ENCODE assay signal across 28 mouse cellular contexts in genomic region chr2:180521437-180522221, GRCm38 (mm10). TPM values are rescaled to one million over a fixed set of nuclear protein-coding genes. Genes with fewer than 3 reads are reported as not detected.
DNase-seq lines count a peak whose midpoint lies in the region; ATAC-seq and TF ChIP-seq lines count a peak whose summit lies in the region.
"Had no signal": no experiment of that assay in that cellular context is flagged by ENCODE, and none has a peak within 500 bp of the region (broad histone marks: within the 10 kb centered on the region; RNA-seq: fewer than 3 reads in every experiment).

No protein-coding gene starts in this region.

- no peaks in the 10 kb centered on the region for H3K79me2 ChIP-seq in CH12.LX (replicated peaks; ENCODE audit: control insufficient read depth, extremely low read depth, insufficient read depth, poor library complexity, severe bottlenecking)

- DNase-seq in 3T3-L1 (ENCODE audit: low read depth, low spot score) (peak; percentile 25), CH12.LX (ENCODE audit: extremely low read depth) (no peak)
- no peak for DNase-seq in layer of hippocampus, adult 9-10 months (ENCODE audit: low spot score)
- no peak for DNase-seq in B cell, adult 2 months
- no peak for DNase-seq in gastrocnemius, adult 8-10 months (ENCODE audit: low spot score in 2 of 2)
- DNase-seq: adrenal gland, adult 8-10 months; adrenal gland, postnatal 25 days; cerebellum, adult 18-20 months; cerebellum, adult 9-10 months; cerebellum, postnatal 14 days; gastrocnemius, postnatal 14 days; heart, adult 11 months; heart, postnatal 10 days; heart, postnatal 36 days; kidney, adult 11 months had no signal

- TF ChIP-seq CTCF in CH12.LX (conservative IDR thresholded peaks at IDR 0.05 in 1 of 2, IDR thresholded peaks at IDR 0.05 in 1 of 2; ENCODE audit: low read depth in 2 of 2, low read length in 2 of 2) = no peak

- H3K4me3 ChIP-seq in forebrain, embryonic 15.5 days = no peak overlapping the region
- H3K4me3 ChIP-seq in forebrain, embryonic 12.5 days (replicated peaks) = no peak overlapping the region
- no peak overlapping the region for H3K4me3 ChIP-seq in CH12.LX (replicated peaks in 1 of 3; ENCODE audit: low read depth in 2 of 3, low read length in 2 of 3, poor library complexity in 1 of 3)
- no peak overlapping the region for H3K4me3 ChIP-seq in forebrain, embryonic 16.5 days (replicated peaks; ENCODE audit: low read length)
- H3K4me3 ChIP-seq: heart, embryonic 12.5 days; heart, embryonic 15.5 days; hindbrain, embryonic 10.5 days; hindbrain, embryonic 13.5 days; intestine, embryonic 15.5 days had no signal

- ATAC-seq in forebrain, embryonic 15.5 days (replicated peaks) = peak; percentile 61; the same call in 1 of the 2 replicates
- no peak for ATAC-seq in forebrain, embryonic 12.5 days (ENCODE audit: low FRiP score)
- ATAC-seq in forebrain, embryonic 16.5 days = peak; percentile 65
- ATAC-seq: activated CD4-positive, CD25-positive, alpha-beta regulatory T cell, adult 4 months; hindbrain, embryonic 16.5 days; intestine, embryonic 15.5 days had no signal

- H3K9me3 ChIP-seq in forebrain, embryonic 15.5 days = no peaks in the 10 kb centered on the region
- no peaks in the 10 kb centered on the region for H3K9me3 ChIP-seq in forebrain, embryonic 12.5 days
- no peaks in the 10 kb centered on the region for H3K9me3 ChIP-seq in CH12.LX (replicated peaks; ENCODE audit: low read length)
- no peaks in the 10 kb centered on the region for H3K9me3 ChIP-seq in forebrain, embryonic 16.5 days (ENCODE audit: control insufficient read depth, low read length)
- H3K9me3 ChIP-seq: heart, embryonic 12.5 days; heart, embryonic 15.5 days; hindbrain, embryonic 10.5 days; hindbrain, embryonic 13.5 days; intestine, embryonic 15.5 days had no signal

- no peak for TF ChIP-seq POLR2A in CH12.LX (IDR thresholded peaks at IDR 0.05; ENCODE audit: low read depth, low read length)

- WGBS in forebrain, embryonic 15.5 days = 43% methylated on average over 5 of the region's 5 CpGs
- 73% methylated on average over 5 of the region's 5 CpGs for WGBS in forebrain, embryonic 12.5 days
- WGBS in forebrain, embryonic 16.5 days = 47% methylated on average over 5 of the region's 5 CpGs

- dilution Hi-C loops in CH12.LX (cut with MboI; ENCODE audit: extremely low pct_ligation_motif_present, extremely low pct_unique_long_range_greater_than_20kb, low sequenced_read_pairs) = no loop called here

- no peak overlapping the region for H3K4me2 ChIP-seq in forebrain, embryonic 15.5 days (replicated peaks)
- no peak overlapping the region for H3K4me2 ChIP-seq in forebrain, embryonic 12.5 days
- H3K4me2 ChIP-seq in CH12.LX (ENCODE audit: insufficient read depth, low read depth, poor library complexity, severe bottlenecking) = no peak overlapping the region
- H3K4me2 ChIP-seq in forebrain, embryonic 16.5 days (ENCODE audit: low read length) = no peak overlapping the region
- H3K4me2 ChIP-seq: heart, embryonic 12.5 days; heart, embryonic 15.5 days; hindbrain, embryonic 13.5 days; intestine, embryonic 15.5 days had no signal

- no peak for TF ChIP-seq EP300 in CH12.LX (IDR thresholded peaks at IDR 0.05; ENCODE audit: low read length)

- H3K27me3 ChIP-seq in forebrain, embryonic 15.5 days = no peaks in the 10 kb centered on the region
- H3K27me3 ChIP-seq in forebrain, embryonic 12.5 days = peaks cover 34% of the 10 kb centered on the region
- peaks cover 21% of the 10 kb centered on the region for H3K27me3 ChIP-seq in CH12.LX (replicated peaks)
- no peaks in the 10 kb centered on the region; the same call in 1 of the 2 replicates for H3K27me3 ChIP-seq in forebrain, embryonic 16.5 days (replicated peaks; ENCODE audit: control insufficient read depth, insufficient read depth, low read length)
- H3K27me3 ChIP-seq: intestine, embryonic 15.5 days had no signal

- peaks cover 5% of the 10 kb centered on the region; the same call in 1 of the 2 replicates for H3K4me1 ChIP-seq in forebrain, embryonic 15.5 days
- H3K4me1 ChIP-seq in forebrain, embryonic 12.5 days = peaks cover 5% of the 10 kb centered on the region; the same call in 1 of the 2 replicates
- H3K4me1 ChIP-seq in CH12.LX (ENCODE audit: control insufficient read depth in 1 of 2, insufficient read depth in 2 of 2) = no peaks in the 10 kb centered on the region
- H3K4me1 ChIP-seq in forebrain, embryonic 16.5 days (replicated peaks; ENCODE audit: control insufficient read depth, insufficient read depth, low read length) = peaks cover 6% of the 10 kb centered on the region; the same call in 1 of the 2 replicates
- H3K4me1 ChIP-seq: heart, embryonic 12.5 days; heart, embryonic 15.5 days; hindbrain, embryonic 10.5 days; intestine, embryonic 15.5 days had no signal

- no peak overlapping the region for H3K9ac ChIP-seq in forebrain, embryonic 15.5 days (replicated peaks)
- no peak overlapping the region for H3K9ac ChIP-seq in forebrain, embryonic 12.5 days
- no peak overlapping the region for H3K9ac ChIP-seq in CH12.LX (ENCODE audit: insufficient read depth, low read depth)
- no peak overlapping the region for H3K9ac ChIP-seq in forebrain, embryonic 16.5 days (replicated peaks; ENCODE audit: low read depth, low read length)
- H3K9ac ChIP-seq: heart, embryonic 12.5 days; heart, embryonic 15.5 days; hindbrain, embryonic 13.5 days; intestine, embryonic 15.5 days had no signal

- H3K27ac ChIP-seq in forebrain, embryonic 15.5 days (replicated peaks) = no peak overlapping the region; the same call in 1 of the 2 replicates
- no peak overlapping the region for H3K27ac ChIP-seq in forebrain, embryonic 12.5 days
- no peak overlapping the region for H3K27ac ChIP-seq in CH12.LX (ENCODE audit: insufficient read depth, low read depth)
- no peak overlapping the region for H3K27ac ChIP-seq in forebrain, embryonic 16.5 days (ENCODE audit: low read length)
- H3K27ac ChIP-seq: heart, embryonic 15.5 days; hindbrain, embryonic 10.5 days; hindbrain, embryonic 13.5 days; intestine, embryonic 15.5 days had no signal

- H3K36me3 ChIP-seq in forebrain, embryonic 15.5 days = no peaks in the 10 kb centered on the region
- no peaks in the 10 kb centered on the region for H3K36me3 ChIP-seq in forebrain, embryonic 12.5 days (replicated peaks)
- no peaks in the 10 kb centered on the region for H3K36me3 ChIP-seq in CH12.LX (replicated peaks in 1 of 2; ENCODE audit: control insufficient read depth in 1 of 2, insufficient read depth in 1 of 2, low read length in 1 of 2)
- no peaks in the 10 kb centered on the region for H3K36me3 ChIP-seq in forebrain, embryonic 16.5 days (ENCODE audit: control insufficient read depth, insufficient read depth)
- H3K36me3 ChIP-seq: heart, embryonic 12.5 days; heart, embryonic 15.5 days; hindbrain, embryonic 10.5 days; hindbrain, embryonic 13.5 days; intestine, embryonic 15.5 days had no signal

- in situ Hi-C loops in CH12.LX (cut with MboI; ENCODE audit: low pct_ligation_motif_present, low pct_unique_long_range_greater_than_20kb, low sequenced_read_pairs) = no loop called here

- no peak for TF ChIP-seq RAD21 in CH12.LX (IDR thresholded peaks at IDR 0.05; ENCODE audit: low read depth, low read length)

TF ChIP-seq in CH12.LX, 34 proteins besides CTCF, POLR2A, EP300 and RAD21:
- 0 out of 2 replicates have a peak, but pooled peaks have one; percentile 7 for TF ChIP-seq BHLHE40 (IDR thresholded peaks at IDR 0.05; ENCODE audit: low read depth, low read length)
- TF ChIP-seq MEF2A (IDR thresholded peaks at IDR 0.05; ENCODE audit: borderline replicate concordance, low read depth, low read length) = no peak

RNA-seq across cellular contexts. Expression of gene Ntsr1, which starts 21.9 kb away (rescaled TPM):
- polyA plus RNA-seq in forebrain, embryonic 15.5 days (2015; fragmentation: Nextera tagmentation; extraction: Ambion mirVana) = 6.6 and 8.0 TPM in 2 replicates
- polyA plus RNA-seq in forebrain, embryonic 12.5 days (2016; fragmentation: Nextera tagmentation; extraction: Ambion mirVana) = 0.55 and 0.67 TPM in 2 replicates
- total RNA-seq in CH12.LX (2012; rRNA removed) = not detected in 2 replicates
- not detected in 2 replicates for total RNA-seq in CH12.LX (2014; rRNA removed)
- polyA plus RNA-seq in CH12.LX (2012; ENCODE audit: insufficient read length, low read depth) = not detected in 2 replicates
- polyA plus RNA-seq in forebrain, embryonic 16.5 days (2015; fragmentation: Nextera tagmentation; extraction: Ambion mirVana) = 13.2 and 13.4 TPM in 2 replicates
- under 1 TPM in 1 of 4 experiments, not detected in 3; 0.11 TPM for total RNA-seq in gastrocnemius, adult 8-10 months (2022)
- total RNA-seq: adrenal gland, adult 8-10 months; adrenal gland, postnatal 25 days; gastrocnemius, adult 18-20 months; gastrocnemius, postnatal 14 days; heart, adult 8-10 months; heart, postnatal 36 days; MEL had no signal
- polyA plus RNA-seq: activated CD4-positive, CD25-positive, alpha-beta regulatory T cell, adult 4 months had no signal

RNA-seq across cellular contexts. Expression of gene Mrgbp, which starts 59.5 kb away (rescaled TPM):
- 51.8 and 52.5 TPM in 2 replicates for polyA plus RNA-seq in forebrain, embryonic 15.5 days (2015; fragmentation: Nextera tagmentation; extraction: Ambion mirVana)
- polyA plus RNA-seq in forebrain, embryonic 12.5 days (2016; fragmentation: Nextera tagmentation; extraction: Ambion mirVana) = 49.7 and 50.5 TPM in 2 replicates
- total RNA-seq in CH12.LX (2012; rRNA removed) (31.2 and 39.7 TPM in 2 replicates), CH12.LX (2014; rRNA removed) (64.6 and 65.5 TPM in 2 replicates)
- 47.5 and 54.6 TPM in 2 replicates for polyA plus RNA-seq in CH12.LX (2012; ENCODE audit: insufficient read length, low read depth)
- polyA plus RNA-seq in forebrain, embryonic 16.5 days (2015; fragmentation: Nextera tagmentation; extraction: Ambion mirVana) = 49.3 and 50.6 TPM in 2 replicates
- 1 to 10 TPM; 3.6 to 5.1 (median 4.7) TPM for total RNA-seq in gastrocnemius, adult 8-10 months (2022)
